Mouse (Mus musculus): ENCODE measurements around the gene Ankrd13b.
A peak's percentile ranks its signal among the peaks of the same experiment; 100 is the strongest.

Ankrd13b gene

GRCm38 (mm10) chr11:77508068-77509021 is 18.9 kb upstream of the Ankrd13b start:
- peak; percentile 90 for DNase-seq

GRCm38 (mm10) chr11:77507426-77507825 is 17.9 kb upstream of the Ankrd13b start:
- no peak for DNase-seq

DNA sequence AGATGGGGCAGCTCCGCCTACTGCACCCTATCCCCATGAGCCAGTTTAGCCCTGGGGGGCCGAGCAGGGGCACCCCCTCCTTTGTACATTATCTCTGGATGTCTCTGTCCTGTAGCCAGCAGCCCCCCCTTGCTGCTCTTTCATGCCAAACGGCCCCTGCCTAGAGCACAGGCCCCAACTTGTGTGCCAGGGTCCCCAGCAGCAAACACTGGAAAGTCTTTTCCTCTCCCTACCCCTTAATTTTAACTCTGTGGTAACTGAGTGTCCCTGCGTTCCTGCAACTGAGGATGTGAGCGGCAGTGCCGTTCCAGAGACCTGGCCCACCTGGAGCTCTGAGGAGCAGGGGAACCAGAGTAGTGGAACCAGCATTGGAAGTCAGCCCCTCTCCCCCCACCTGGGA is 17.5 kb upstream of the Ankrd13b start:
- no peak for DNase-seq

DNA sequence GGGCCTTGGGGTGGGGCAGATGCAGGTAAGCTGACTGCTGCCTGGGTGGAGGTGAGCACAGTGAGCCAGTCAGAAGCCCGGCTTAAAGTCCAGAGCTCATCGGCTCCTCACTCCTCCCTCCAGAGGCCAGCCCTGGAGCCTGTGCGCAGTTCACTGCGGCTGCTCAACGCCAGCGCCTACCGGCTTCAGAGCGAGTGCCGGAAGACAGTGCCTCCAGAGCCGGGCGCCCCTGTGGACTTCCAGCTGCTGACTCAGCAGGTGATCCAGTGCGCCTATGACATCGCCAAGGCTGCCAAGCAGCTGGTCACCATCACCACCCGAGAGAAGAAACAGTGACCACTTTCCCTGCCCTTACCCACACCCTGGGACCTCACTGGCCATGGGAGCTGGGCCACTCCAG is 16.8 kb upstream of the Ankrd13b start:
- peak; percentile 63 for DNase-seq

DNA sequence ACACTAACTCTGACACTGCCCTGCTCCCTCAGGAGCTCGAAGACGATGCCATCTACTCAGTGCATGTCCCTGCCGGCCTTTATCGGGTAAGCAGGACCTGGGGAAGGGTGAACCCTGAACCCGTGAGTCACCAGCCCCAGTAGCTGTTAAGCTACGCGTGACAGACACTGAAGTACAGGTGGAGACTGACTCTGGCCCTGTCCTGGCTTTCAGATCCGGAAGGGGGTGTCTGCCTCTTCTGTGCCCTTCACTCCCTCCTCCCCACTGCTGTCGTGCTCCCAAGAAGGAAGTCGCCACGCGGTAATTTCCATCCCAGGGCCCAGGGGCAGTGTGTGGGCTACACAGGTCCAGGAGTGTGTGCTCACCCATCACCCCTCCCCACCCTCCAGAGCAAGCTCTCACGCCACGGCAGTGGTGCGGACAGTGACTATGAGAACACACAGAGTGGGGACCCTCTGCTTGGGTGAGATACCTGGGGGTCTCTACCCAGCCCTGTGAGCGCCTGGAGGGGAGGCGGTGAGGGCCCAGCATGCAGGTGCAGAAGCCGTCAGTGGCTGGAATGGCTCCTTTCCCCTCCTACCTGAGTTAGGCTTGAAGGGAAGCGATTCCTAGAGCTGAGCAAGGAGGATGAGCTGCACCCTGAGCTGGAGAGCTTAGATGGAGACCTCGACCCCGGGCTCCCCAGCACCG is 16.0 kb upstream of the Ankrd13b start:
- no peak for DNase-seq

DNA sequence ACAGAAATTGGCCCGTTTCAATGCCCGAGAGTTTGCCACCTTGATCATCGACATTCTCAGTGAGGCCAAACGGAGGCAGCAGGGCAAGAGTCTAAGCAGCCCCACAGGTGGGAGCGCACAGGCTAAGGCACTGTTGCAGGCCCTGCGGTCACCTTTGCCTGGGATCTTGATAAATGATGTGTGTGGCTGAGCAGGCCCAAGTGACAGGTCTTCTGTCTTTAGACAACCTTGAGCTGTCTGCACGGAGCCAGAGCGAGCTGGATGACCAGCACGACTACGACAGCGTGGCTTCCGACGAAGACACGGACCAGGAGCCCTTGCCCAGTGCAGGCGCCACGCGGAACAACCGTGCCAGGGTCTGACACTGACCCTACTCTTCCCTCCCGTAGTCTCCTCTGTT is 14.9 kb upstream of the Ankrd13b start:
- no peak for DNase-seq

GRCm38 (mm10) chr11:77503511-77503910 is 14.0 kb upstream of the Ankrd13b start:
- DNase-seq, result no peak

DNA sequence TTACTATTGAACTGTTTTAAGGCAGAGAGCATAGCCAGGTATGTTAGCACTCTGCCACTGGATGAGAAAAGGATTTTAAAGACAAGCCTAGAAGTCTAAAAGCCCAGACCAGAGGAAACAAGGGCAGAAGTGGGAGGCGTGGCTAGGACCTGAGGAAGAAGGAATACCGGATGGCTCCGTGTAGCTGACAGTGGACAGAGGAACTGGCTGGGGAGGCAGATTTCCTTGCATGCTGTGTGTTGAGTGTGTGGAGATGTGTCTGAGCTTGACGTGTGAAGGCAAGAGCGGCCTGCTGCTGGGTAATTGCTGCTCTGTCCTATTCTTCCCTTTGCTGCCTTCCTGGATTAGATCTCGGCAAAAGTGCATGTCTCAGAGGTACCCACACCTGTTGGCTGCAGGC is 13.0 kb upstream of the Ankrd13b start:
- no peak for DNase-seq

- no peak for DNase-seq
These were observed 12.5 kb upstream of the Ankrd13b start for GRCm38 (mm10) chr11:77501971-77502370.

GRCm38 (mm10) chr11:77501392-77501791 is 11.9 kb upstream of the Ankrd13b start:
- DNase-seq, result peak; percentile 84

DNA sequence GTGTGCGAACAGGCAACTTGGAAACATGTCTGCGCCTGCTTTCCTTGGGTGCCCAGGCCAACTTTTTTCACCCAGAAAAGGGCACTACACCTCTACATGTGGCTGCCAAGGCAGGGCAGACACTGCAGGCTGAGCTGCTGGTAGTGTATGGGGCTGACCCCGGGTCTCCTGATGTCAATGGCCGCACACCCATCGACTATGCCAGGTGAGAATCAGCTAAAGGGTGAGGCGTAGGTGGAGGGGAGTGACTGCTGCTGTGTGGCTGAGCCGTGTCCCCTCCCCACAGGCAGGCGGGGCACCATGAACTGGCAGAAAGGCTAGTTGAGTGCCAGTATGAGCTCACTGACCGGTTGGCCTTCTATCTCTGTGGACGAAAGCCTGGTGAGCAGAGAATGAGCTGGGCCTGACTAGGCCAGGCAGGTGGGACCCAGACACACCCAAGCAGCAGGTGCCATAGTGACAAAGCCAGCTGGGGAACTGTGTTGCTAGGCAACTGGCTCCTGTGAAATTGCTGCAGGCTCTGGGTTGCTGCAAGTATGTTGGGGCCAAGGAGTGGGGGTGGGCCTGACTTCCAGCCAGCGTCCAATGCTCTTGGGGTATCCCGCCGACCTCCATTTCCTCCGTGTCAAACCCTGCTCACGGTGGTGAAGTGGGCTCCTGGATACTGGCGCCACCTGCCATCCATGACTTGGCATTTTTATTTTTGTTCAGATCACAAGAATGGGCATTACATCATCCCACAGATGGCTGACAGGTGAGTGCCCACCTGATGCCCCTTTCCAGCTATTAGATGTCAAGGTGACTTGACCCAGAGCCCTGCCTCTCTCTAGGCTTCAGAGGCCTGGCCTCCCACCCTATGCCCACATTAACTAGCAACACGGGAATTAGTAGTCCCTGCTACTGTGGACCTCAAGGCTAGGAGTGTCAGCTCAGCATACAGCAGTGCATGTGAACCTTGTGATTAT is 11.2 kb upstream of the Ankrd13b start:
- no peak for DNase-seq

DNA sequence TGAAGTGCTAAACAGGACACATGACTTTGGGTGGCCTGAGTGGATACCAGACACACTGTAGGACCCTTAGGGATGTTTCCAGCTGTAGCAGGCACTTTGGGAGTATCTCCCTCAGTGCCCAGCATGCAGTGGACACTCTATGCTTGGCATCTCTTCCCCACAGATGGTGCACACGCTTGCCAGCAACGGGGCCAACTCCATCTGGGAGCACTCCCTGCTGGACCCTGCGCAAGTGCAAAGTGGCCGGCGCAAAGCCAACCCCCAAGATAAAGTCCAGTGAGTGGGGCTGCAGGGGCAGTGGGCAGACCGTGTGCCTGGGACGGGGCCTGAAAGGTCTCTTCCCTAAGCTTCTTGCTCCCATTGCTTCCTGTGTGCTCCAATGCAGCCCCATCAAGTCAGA is 9.9 kb upstream of the Ankrd13b start:
- no peak for DNase-seq

DNA sequence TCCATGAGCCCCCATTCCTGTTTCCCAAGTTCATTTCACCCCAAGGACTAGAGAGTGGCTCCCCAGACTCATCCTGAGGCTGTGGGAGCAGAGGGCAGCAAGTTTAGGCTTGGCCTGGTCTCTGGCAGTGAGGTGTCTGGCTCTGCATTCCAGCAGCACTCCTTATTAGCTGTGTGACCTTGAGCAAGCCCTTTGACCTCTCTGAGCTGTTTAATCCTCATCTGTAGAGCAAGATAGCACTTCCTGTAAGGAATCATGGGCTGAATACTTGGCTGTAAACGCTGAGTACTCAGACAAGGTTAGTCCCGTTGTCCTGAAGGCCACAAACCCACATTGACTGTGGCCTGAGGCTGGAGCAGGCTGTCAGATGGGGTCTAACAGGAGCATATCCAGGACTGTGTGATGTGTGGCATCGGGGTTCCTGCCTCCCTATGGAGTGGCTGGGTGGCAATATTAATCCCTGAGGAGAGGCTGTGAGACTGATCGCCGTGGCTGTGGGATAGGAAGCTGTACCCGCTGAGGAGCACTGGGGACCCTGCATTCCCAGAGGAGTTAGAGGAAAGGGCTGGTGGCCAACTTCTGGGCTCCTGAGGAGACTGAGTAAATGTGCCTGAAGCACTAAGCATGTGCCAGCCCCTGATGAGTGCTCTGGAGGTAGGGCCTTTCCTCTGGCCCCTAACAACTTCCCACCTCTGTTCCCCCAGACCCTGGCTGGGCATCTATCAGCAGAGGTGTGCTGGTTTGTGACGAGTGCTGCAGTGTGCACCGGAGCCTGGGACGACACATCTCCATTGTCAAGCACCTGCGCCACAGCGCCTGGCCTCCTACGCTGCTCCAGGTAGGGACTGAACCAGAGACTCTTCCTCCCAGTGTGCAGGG is 9.0 kb upstream of the Ankrd13b start:
- no peak for DNase-seq

DNA sequence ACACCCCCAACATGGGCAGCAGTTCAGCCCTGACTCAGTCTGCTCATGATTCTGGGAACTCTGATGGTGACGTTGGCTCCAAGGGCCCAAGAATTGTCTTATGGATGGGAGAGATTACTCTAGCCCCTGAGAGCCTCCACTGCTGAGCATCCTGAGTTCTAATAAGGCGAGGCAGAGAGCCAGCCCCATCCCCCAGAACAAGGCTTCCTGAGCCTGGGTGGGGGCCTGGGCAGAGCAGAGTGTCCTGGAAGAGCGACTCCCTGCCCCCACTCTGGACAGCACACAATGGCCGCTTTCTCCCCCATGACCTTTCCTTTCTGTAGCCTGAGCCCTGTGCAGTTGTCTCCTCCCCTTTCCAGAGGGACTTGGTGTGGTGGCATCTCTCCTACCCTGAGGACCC is 8.4 kb upstream of the Ankrd13b start:
- no peak for DNase-seq

GRCm38 (mm10) chr11:77497341-77497756 is 7.9 kb upstream of the Ankrd13b start:
- peak; percentile 69 for DNase-seq

- DNase-seq, result no peak
These were observed 6.0 kb upstream of the Ankrd13b start for GRCm38 (mm10) chr11:77495507-77495906.

GRCm38 (mm10) chr11:77494782-77495181 is 5.3 kb upstream of the Ankrd13b start:
- no peak for DNase-seq

GRCm38 (mm10) chr11:77494344-77494676 is 4.8 kb upstream of the Ankrd13b start:
- no peak for DNase-seq

GRCm38 (mm10) chr11:77493512-77494343 is 4.2 kb upstream of the Ankrd13b start, which contains the start of gene Git1:
Gene Git1 (plus strand): TSS chr11:77493562.
- peak; percentile 57 for DNase-seq

DNA sequence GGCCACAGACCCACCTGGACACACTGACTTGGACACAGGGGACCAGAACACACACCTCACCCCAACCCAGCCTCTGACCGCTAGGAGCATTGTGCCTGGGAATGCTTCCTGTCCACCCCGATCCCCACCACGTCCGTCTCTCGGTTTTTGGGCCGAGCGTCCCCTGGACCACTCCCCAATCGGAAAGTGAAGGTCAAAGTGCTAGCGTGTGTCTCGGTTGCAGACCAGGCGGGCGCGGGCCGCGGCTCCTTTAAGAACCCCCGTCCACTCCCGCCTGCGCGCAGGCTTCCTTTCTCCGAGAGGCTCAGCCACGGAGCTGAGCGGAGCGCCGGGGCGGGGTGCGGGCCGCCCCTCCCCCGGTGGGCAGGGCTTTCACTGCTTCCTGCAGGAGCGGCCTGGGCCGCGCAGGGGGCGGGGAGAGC is 3.4 kb upstream of the Ankrd13b start:
- peak; percentile 94 for DNase-seq

GRCm38 (mm10) chr11:77492311-77492871 is 2.9 kb upstream of the Ankrd13b start:
- no peak for DNase-seq
